Mouse (Mus musculus): ENCODE results near the gene Olfr5.

Olfr5 gene

DNA sequence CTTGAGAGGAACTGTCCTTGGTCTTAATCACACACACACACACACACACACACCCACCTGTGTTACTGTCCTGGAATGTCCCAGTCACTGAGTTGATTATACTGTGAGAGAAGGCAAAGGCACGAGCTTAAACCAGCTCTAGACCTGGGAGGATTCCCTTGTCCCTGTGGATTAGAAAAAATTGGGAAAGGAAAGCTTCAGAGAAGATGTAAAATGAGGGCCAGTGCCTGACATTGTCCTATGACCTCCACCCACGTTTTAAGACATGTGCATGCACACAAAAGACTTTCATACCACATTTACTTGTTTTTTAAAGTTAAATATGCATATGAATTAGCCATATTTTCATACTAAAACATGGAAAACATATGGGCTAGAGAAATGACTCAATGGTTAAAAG lies at the start of gene Olfr5:
Gene Olfr5, minus strand, starts transcription at position 101 of the 400 bp plus-strand sequence.
- DNase-seq = no peak

DNA sequence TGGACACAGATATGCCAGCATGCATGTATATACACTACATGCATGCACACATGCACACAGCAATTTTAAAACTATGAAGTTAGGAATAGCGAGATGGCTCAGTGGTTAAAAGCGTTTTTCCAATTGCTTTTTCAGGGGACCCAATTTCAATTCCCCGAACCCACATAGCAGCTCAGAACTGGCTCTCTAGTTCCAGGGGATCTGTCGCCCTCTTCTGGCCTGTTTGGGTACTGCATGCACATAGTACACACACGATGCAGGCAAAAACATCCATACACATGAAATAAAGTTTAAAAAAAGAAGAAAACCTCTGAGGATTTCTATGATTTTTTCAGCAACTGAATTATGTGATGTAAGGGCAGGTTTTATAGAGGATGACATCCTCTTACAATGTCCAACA lies 39.4 kb upstream of the Olfr5 start:
- DNase-seq = peak; percentile 16

DNA sequence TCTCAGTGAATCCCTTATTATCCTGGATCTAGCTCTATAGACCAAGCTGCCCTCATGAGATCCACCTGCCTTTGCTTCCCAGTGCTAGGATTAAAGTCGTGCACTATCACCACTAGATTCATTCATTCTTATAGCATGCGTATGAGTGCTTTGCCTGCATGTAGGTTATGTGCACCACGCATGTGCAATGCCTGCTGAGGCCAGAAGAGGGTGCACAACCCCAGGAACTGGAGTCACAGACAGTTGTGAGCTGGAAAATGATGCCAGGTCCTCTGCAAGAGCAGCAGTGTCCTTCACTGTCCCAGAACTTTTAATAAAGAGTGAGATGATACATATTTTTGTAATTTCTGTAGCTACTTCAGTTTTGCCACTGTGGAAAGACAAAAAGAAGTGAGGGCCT lies 38.3 kb upstream of the Olfr5 start:
- DNase-seq = peak; percentile 40

DNA sequence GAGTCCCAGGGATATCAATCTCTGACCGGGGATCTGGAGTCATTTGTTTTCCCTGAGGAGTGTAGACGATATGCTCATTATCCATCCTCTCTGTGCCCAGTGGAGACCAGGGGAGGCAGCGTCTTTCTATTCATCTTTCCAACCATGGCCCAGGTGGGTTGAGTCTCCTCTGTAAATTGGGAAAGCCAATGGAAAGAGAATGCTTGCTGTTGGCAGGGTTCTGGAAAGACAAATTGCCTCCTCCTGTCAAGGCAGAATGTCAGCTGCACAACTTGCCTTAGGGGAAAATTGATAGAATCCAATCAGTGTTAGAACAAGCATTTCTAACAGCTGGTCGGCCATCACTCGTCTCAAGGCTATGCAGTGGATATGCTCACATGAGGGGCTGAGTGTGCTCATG lies 36.1 kb upstream of the Olfr5 start, which contains the start of gene Olfr1349:
Gene Olfr1349, minus strand, starts transcription at position 101 of the 400 bp plus-strand sequence.
- DNase-seq = peak; percentile 43

DNA sequence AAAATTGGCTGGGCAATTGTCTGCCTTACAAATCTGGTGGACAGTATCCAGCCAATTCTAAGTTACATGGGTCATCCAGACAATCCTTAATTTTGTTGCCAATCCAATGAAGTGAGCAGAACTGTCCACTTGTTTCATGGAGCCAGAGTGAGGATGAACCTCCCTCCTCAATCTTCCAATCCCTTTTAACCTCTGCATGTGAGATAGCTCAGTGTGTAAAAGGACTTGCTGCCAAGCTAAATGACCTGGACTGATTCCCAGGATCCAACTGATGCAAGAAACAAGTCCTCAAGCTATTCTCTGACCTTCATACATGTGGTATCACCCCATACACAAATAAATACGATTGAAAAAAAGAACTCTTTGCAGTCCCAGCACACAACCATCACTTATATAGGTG lies 34.9 kb upstream of the Olfr5 start:
- peak; percentile 73 for DNase-seq

DNA sequence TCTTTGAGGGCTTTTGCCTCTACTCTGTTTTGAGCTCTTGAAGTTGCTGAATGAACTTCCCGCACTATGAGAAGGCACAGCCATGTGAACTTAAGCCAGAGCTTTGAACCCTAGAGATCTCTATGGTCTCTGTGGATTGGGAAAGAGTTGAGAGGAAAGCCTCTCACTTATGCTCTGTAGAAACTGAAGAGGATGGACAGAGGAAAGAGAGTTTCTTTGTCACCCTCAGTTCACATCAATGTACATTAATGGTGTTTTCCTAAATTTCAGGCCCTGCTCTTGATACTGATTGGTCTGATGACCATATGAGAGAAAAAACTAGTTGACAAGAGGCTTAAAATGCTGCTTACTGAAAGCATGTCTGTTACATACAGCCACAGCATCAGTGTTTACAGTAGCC lies 21.9 kb upstream of the Olfr5 start, which contains the start of gene Olfr1348:
Gene Olfr1348, minus strand, starts transcription at position 101 of the 400 bp plus-strand sequence.
- DNase-seq = no peak

DNA sequence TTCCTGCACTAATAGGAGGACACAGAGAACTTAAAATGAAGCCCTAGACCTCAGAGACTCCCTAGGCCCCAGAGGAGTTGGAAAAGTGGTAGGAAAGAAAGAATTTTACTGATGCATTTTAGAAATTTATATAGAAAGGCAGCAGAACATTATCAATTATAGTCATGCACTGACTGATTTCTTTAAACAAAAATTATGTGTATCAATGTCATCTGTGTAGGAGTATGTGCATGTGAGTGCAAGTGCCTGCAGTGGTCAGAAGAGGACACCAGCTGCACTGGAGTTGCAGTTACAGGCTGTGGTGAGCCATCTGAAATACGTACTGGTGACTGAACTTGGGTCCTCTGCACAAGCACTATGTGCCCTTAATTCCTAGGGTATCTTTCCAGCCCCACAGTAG lies 12.9 kb upstream of the Olfr5 start, which contains the start of gene Olfr1347:
Gene Olfr1347, minus strand, starts transcription at position 101 of the 400 bp plus-strand sequence.
- no peak for DNase-seq

DNA sequence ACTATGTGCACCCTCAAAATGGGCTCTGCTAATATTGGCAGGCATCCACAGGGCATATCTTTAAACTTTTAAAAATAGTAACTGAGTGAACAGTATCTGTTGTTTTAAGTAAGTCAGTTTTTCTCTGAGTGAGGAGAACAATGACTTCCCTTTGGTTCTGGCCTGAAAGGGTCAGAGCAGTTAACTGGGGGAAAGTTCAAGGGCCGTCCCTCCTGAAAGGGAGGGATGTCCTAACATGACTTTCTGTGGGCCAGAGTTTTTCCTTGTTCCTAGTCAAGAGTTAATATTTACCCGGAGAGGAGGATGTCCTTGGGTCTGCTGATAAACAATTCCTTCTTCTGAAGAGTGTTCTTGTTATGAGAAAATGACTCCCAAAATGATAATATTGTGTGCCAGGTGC lies 9.1 kb downstream of the Olfr5 start:
- peak; percentile 79 for DNase-seq

DNA sequence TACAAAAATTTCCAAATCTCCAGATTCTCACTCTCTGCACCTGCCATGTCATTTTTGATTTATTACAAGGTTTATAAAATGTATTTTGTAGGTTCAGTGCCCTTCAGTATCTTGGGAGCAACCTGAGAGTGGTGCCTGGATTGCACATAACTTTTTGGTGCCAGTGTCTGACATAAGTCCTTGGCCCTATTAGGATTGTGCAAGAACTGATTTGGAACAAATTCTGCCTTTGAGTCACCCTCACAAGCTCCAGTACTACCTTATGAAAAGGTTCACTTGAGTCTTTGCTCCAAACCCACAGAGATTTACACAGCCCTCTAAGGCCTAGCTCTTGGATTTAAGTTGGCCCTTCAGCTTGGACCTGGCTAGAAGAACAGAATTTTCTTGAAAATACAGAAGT lies 19.8 kb downstream of the Olfr5 start, which contains the start of gene Olfr1346:
Gene Olfr1346, plus strand, starts transcription at position 151 of the 400 bp plus-strand sequence.
- DNase-seq = no peak

DNA sequence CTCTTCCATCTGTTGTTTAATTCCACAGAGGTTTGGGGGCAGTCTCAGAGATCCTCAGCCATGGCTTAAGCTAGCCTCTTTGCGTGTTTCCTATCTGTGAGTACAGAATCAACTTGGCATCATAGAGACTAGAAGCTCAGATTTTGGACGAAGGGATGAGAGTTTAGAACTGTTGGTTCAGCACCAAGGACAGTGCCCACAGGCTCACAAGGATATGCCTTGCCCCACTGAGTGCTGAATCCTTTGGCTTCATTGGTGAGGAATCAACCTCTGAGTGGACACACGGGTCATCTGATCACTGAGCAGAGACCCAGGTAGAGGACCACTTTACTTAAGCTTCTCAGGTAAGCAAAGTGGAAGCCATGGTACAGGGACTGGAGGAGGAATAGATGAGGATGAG lies 30.3 kb downstream of the Olfr5 start:
- peak; percentile 44 for DNase-seq

DNA sequence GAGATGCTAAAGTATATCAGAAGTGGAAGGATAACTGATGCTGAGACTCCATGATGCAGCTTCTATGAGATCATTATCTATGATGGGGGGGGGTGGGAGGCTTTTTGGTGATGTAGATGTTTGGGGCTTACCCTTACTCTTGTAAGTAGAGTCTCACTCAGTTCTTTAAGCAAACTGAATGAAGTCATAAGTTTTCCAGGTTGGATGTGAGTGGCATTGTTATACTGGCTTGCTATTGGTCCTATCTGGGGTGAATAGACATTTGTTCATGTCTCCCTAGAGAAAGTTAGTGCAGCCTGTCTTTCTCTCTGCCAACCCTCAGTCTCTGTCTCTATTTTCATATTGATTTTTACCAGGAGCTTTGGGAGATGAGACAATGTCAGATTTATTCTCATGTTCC lies 30.9 kb downstream of the Olfr5 start, which contains the start of gene Olfr1336:
Gene Olfr1336, plus strand, starts transcription at position 301 of the 400 bp plus-strand sequence.
- DNase-seq = no peak

DNA sequence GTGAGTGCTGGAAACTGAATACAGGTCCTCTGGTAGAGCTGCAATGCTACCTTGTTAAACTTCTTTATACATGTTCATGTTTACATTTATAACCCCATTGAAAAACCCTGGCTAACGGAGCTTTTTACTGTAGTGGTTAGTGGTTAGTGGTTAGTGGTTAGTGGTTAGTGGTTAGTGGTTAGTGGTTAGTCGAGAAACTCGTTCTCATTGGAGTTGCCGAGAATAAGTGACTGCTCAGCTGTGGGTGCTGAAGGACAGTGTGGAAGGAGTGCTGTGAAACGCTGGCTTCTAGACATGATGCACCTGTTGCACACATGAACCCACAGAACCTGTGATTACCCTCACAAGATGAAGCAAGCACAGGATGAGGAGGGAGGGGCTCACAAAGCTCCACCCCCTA lies 39.0 kb downstream of the Olfr5 start:
- DNase-seq = peak; percentile 55

DNA sequence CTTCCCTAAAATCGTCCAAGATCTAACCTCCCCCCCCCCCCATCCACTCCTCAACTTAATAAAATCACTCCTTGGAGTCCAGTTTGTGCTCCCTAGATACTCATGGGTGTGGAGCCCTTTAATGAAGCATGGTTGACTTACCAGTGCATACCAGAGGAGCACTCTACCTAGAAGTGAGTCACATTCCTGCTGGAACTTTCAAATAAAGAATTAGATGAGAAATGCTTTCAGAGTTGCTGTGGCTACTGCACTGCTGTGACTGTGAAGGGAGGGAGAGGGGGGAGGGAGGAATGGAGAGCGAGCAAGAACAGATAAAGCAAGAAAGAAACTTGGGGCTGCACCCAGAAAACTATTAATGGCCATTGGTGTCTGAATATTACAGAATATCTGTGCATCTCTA lies 45.6 kb downstream of the Olfr5 start:
- peak; percentile 29 for DNase-seq

DNA sequence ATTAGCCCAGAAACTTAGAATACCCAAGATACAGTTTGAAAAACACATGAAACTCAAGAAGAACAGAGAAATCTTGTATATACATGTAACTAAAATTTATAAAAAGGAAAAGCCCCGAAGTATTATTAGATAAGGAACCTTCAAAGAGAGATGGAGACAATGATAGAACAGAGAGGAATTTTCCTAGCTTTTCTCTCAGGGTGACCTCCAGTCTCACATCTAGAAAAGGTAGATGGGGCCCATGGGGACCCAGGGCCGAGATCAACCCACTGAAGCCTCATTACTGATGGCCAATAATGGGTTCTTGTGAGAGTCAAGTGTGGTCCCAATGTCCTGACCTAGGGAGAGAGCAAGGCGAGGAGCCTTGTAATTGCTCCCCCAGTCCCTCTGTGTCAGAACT lies 48.4 kb downstream of the Olfr5 start, which contains the start of gene Olfr1344:
Gene Olfr1344, plus strand, starts transcription at position 301 of the 400 bp plus-strand sequence.
- DNase-seq = peak; percentile 44

DNA sequence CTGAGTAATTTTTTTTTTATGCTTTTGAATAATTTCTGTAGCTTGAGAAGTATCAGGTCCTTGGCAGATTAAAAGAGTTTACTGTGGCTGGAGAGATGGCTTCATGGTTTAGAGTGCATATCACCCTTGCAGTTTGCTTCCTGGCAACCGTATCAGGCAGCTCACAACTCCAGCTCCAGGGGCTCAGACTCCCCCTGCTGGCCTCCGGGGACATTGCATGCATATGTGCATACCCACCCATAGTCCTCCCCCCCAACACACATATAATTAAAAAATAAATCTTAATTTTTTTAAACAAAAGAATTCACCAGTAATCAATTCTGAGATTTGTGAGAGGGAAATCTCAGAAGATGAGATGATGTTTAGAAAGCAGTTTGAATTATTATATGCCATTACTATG lies 56.4 kb downstream of the Olfr5 start:
- DNase-seq = peak; percentile 82

DNA sequence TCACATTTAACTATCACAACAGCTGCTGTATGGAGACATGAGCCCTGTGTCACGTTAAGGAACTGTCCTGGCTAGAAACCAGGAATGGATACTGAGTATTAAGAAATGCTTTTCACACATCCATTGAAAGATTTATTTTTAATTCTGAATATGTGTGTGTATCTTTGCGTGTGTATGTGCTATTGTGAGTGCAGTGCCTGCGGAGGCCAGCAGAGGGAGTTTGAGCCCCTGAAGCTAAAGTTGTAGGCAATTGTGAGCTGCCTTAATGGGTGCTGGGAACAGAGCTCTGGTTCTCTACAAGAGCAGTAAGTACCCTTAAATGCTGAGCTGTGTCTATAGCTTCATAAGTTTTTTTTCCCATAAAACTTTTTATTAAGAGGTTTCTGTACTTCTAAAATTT lies 57.4 kb downstream of the Olfr5 start:
- DNase-seq = no peak

Measured in heart, adult 11 months (tissue).